Mouse (Mus musculus) CD4-positive, CD25-positive, alpha-beta regulatory T cell (primary cell): ENCODE data around the gene Crybb3. TPM values are rescaled to one million over a fixed set of nuclear protein-coding genes. Genes with fewer than 3 reads are reported as not detected.

Source experiments
- polyA plus RNA-seq: library from polyadenylated mRNA; unstranded; fragments of 100-300 nt; shearing (Covaris generic); gene quantifications from one replicate; pipeline ENCODE4 v1.2.1, GENCODE M21; 2017

The Crybb3 gene
- not detected for polyA plus RNA-seq

GRCm38 (mm10) chr5:113081439-113081838 is at the start of gene Crybb3:
TSS of gene Crybb3 (minus strand) at chr5:113081584.

GRCm38 (mm10) chr5:113070017-113070416 is 11.4 kb downstream of the Crybb3 start, which contains the start of gene Crybb2:
TSS of gene Crybb2 (minus strand) at chr5:113070117.

Other genes starting within 250 kb of the Crybb3 start
- gene Myo18b, start 185.2 kb downstream of the Crybb3 start, polyA plus RNA-seq = 0.07 TPM
- 0.36 TPM for gene Grk3, start 65.8 kb downstream of the Crybb3 start, polyA plus RNA-seq
- gene Crybb2, start 11.5 kb downstream of the Crybb3 start, polyA plus RNA-seq = not detected
- 3.5 TPM for gene 2900026A02Rik, start 139.7 kb upstream of the Crybb3 start, polyA plus RNA-seq
- gene Tmem211, start 145.3 kb upstream of the Crybb3 start, polyA plus RNA-seq = not detected
- gene Sgsm1, start 229.2 kb upstream of the Crybb3 start, polyA plus RNA-seq = 0.05 TPM